25 mouse cellular contexts compared by ENCODE assay signal in genomic region chr9:90181656-90182388, GRCm38 (mm10). TPM values are rescaled to one million over a fixed set of nuclear protein-coding genes. Genes with fewer than 3 reads are reported as not detected.
A peak's percentile ranks its signal among the peaks of the same experiment; 100 is the strongest.
DNase-seq lines count a peak whose midpoint lies in the region; ATAC-seq and TF ChIP-seq lines count a peak whose summit lies in the region.
"Had no signal": no experiment of that assay in that cellular context is flagged by ENCODE, and none has a peak within 500 bp of the region (broad histone marks: within the 10 kb centered on the region; RNA-seq: fewer than 3 reads in every experiment).

No protein-coding gene starts in this region.

- TF ChIP-seq EP300 in CH12.LX (IDR thresholded peaks at IDR 0.05; ENCODE audit: low read length): peak; percentile 88

- dilution Hi-C loops in CH12.LX (cut with MboI; ENCODE audit: extremely low pct_ligation_motif_present, extremely low pct_unique_long_range_greater_than_20kb, low sequenced_read_pairs): no loop called here

- peak overlapping the region; percentile 84 for H3K27ac ChIP-seq in heart, embryonic 15.5 days
- peak overlapping the region; percentile 79 for H3K27ac ChIP-seq in lung, embryonic 15.5 days
- peak overlapping the region; percentile 74 for H3K27ac ChIP-seq in CH12.LX (ENCODE audit: insufficient read depth, low read depth)
- H3K27ac ChIP-seq: hindbrain, embryonic 14.5 days; kidney, embryonic 15.5 days; layer of hippocampus, adult 2 months; left cerebral cortex, adult 2 months; limb, embryonic 13.5 days; liver, embryonic 13.5 days; midbrain, embryonic 13.5 days had no signal

- TF ChIP-seq CTCF in CH12.LX (conservative IDR thresholded peaks at IDR 0.05 in 1 of 2, IDR thresholded peaks at IDR 0.05 in 1 of 2; ENCODE audit: low read depth in 2 of 2, low read length in 2 of 2): no peak

- H3K9ac ChIP-seq in heart, embryonic 15.5 days: no peak overlapping the region
- no peak overlapping the region for H3K9ac ChIP-seq in lung, embryonic 15.5 days
- H3K9ac ChIP-seq in CH12.LX (ENCODE audit: insufficient read depth, low read depth): no peak overlapping the region; the same call in 1 of the 2 replicates
- H3K9ac ChIP-seq: hindbrain, embryonic 14.5 days; kidney, embryonic 15.5 days; limb, embryonic 13.5 days; liver, embryonic 13.5 days; midbrain, embryonic 13.5 days had no signal

- H3K4me1 ChIP-seq in heart, embryonic 15.5 days (replicated peaks): peaks cover 50% of the 10 kb centered on the region
- H3K4me1 ChIP-seq in lung, embryonic 15.5 days: peaks cover 41% of the 10 kb centered on the region
- peaks cover 65 to 92% of the 10 kb centered on the region in 2 experiments for H3K4me1 ChIP-seq in CH12.LX (ENCODE audit: control insufficient read depth in 1 of 2, insufficient read depth in 2 of 2)
- H3K4me1 ChIP-seq: limb, embryonic 13.5 days; liver, embryonic 13.5 days; midbrain, embryonic 13.5 days had no signal

- DNase-seq in heart, adult 11 months: no peak
- DNase-seq in lung, postnatal 10 days: no peak
- peak; percentile 13 to 14 for DNase-seq in B cell, adult 2 months
- peak; percentile 93 for DNase-seq in CH12.LX (ENCODE audit: extremely low read depth)
- no peak for DNase-seq in gastrocnemius, adult 18-20 months (ENCODE audit: low spot score)
- DNase-seq: adrenal gland, adult 8-10 months; cerebellum, adult 2 months; cerebellum, postnatal 14 days; kidney, adult 11 months; liver, embryonic 13.5 days; right cerebral cortex, postnatal 14 days; thymus, adult 2 months; thymus, postnatal 36 days had no signal

- no peaks in the 10 kb centered on the region for H3K36me3 ChIP-seq in heart, embryonic 15.5 days
- H3K36me3 ChIP-seq in lung, embryonic 15.5 days: peaks cover 14% of the 10 kb centered on the region; the same call in 1 of the 2 replicates
- H3K36me3 ChIP-seq in CH12.LX (replicated peaks in 1 of 2; ENCODE audit: control insufficient read depth in 1 of 2, insufficient read depth in 1 of 2, low read length in 1 of 2): peaks cover 12 to 75% of the 10 kb centered on the region in 2 experiments
- H3K36me3 ChIP-seq: G1E; liver, embryonic 13.5 days had no signal

- ATAC-seq in heart, embryonic 15.5 days (replicated peaks; ENCODE audit: insufficient number of reproducible peaks, insufficient read depth, low FRiP score, low read depth): no peak
- ATAC-seq in lung, embryonic 15.5 days (ENCODE audit: borderline replicate concordance, extremely low read depth, low FRiP score, low TSS enrichment): no peak
- ATAC-seq: forebrain, embryonic 14.5 days; midbrain, embryonic 13.5 days had no signal

- H3K27me3 ChIP-seq in heart, embryonic 15.5 days: no peaks in the 10 kb centered on the region
- no peaks in the 10 kb centered on the region for H3K27me3 ChIP-seq in lung, embryonic 15.5 days
- H3K27me3 ChIP-seq in CH12.LX (replicated peaks): no peaks in the 10 kb centered on the region
- H3K27me3 ChIP-seq: kidney, embryonic 15.5 days; limb, embryonic 13.5 days; liver, embryonic 13.5 days; midbrain, embryonic 13.5 days had no signal

- TF ChIP-seq RAD21 in CH12.LX (IDR thresholded peaks at IDR 0.05; ENCODE audit: low read depth, low read length): peak; percentile 1

- no peak overlapping the region for H3K4me2 ChIP-seq in heart, embryonic 15.5 days
- no peak overlapping the region; the same call in 1 of the 2 replicates for H3K4me2 ChIP-seq in lung, embryonic 15.5 days
- peak overlapping the region; percentile 18; the same call in 1 of the 2 replicates for H3K4me2 ChIP-seq in CH12.LX (ENCODE audit: insufficient read depth, low read depth, poor library complexity, severe bottlenecking)
- H3K4me2 ChIP-seq: hindbrain, embryonic 14.5 days; kidney, embryonic 15.5 days; limb, embryonic 13.5 days; liver, embryonic 13.5 days; midbrain, embryonic 13.5 days had no signal

- 73% methylated on average over 6 of the region's 6 CpGs for WGBS in heart, embryonic 15.5 days
- WGBS in lung, embryonic 15.5 days: 52% methylated on average over 6 of the region's 6 CpGs

- no peak for TF ChIP-seq POLR2A in CH12.LX (IDR thresholded peaks at IDR 0.05; ENCODE audit: low read depth, low read length)

- in situ Hi-C loops in CH12.LX (cut with MboI; ENCODE audit: low pct_ligation_motif_present, low pct_unique_long_range_greater_than_20kb, low sequenced_read_pairs): no loop called here

- no peaks in the 10 kb centered on the region for H3K9me3 ChIP-seq in heart, embryonic 15.5 days (replicated peaks)
- H3K9me3 ChIP-seq in lung, embryonic 15.5 days: no peaks in the 10 kb centered on the region
- H3K9me3 ChIP-seq in CH12.LX (replicated peaks; ENCODE audit: low read length): no peaks in the 10 kb centered on the region
- H3K9me3 ChIP-seq: kidney, embryonic 15.5 days; limb, embryonic 13.5 days; liver, embryonic 13.5 days; midbrain, embryonic 13.5 days had no signal

- no peak overlapping the region for H3K4me3 ChIP-seq in heart, embryonic 15.5 days
- no peak overlapping the region for H3K4me3 ChIP-seq in lung, embryonic 15.5 days
- H3K4me3 ChIP-seq in CH12.LX (replicated peaks in 1 of 3; ENCODE audit: low read depth in 2 of 3, low read length in 2 of 3, poor library complexity in 1 of 3): no peak overlapping the region
- H3K4me3 ChIP-seq: kidney, embryonic 15.5 days; layer of hippocampus, adult 2 months; left cerebral cortex, adult 2 months; limb, embryonic 13.5 days; liver, embryonic 13.5 days; midbrain, embryonic 13.5 days had no signal

- no peaks in the 10 kb centered on the region for H3K79me2 ChIP-seq in CH12.LX (replicated peaks; ENCODE audit: control insufficient read depth, extremely low read depth, insufficient read depth, poor library complexity, severe bottlenecking)

TF ChIP-seq in CH12.LX, 34 proteins besides CTCF, POLR2A, EP300 and RAD21:
- TF ChIP-seq TBP (conservative IDR thresholded peaks at IDR 0.05; ENCODE audit: low read depth, low read length) (no peak), ZMIZ1 (IDR thresholded peaks at IDR 0.05; ENCODE audit: low read depth, low read length) (no peak), CHD1 (IDR thresholded peaks at IDR 0.05; ENCODE audit: low read depth, low read length) (no peak), SMC3 (IDR thresholded peaks at IDR 0.05; ENCODE audit: low read depth, low read length) (peak; percentile 9; the same call in 1 of the 2 replicates), USF2 (conservative IDR thresholded peaks at IDR 0.05; ENCODE audit: low read depth, low read length) (no peak), ELF1 (IDR thresholded peaks at IDR 0.05; ENCODE audit: low read depth, low read length) (peak; percentile 26; the same call in 1 of the 2 replicates), JUN (IDR thresholded peaks at IDR 0.05; ENCODE audit: insufficient read depth, low read depth, low read length) (peak; percentile 80), IRF4 (IDR thresholded peaks at IDR 0.05; ENCODE audit: low read depth, low read length) (peak; percentile 85), ZC3H11A (IDR thresholded peaks at IDR 0.05; ENCODE audit: low read depth, low read length) (no peak), E2F4 (IDR thresholded peaks at IDR 0.05; ENCODE audit: insufficient replicate concordance, low read depth, low read length) (no peak), PAX5 (IDR thresholded peaks at IDR 0.05; ENCODE audit: low read length) (no peak), SIN3A (IDR thresholded peaks at IDR 0.05; ENCODE audit: low read length) (peak; percentile 58; the same call in 1 of the 2 replicates), MAFK (IDR thresholded peaks at IDR 0.05; ENCODE audit: insufficient replicate concordance, low read length) (peak; percentile 39), HCFC1 (IDR thresholded peaks at IDR 0.05; ENCODE audit: low read depth, low read length) (no peak), RCOR1 (conservative IDR thresholded peaks at IDR 0.05; ENCODE audit: low read depth, low read length) (peak; percentile 69), MAZ (IDR thresholded peaks at IDR 0.05; ENCODE audit: low read depth, low read length) (peak; percentile 66), ETS1 (conservative IDR thresholded peaks at IDR 0.05; ENCODE audit: low read depth, low read length) (peak; percentile 85), CHD2 (IDR thresholded peaks at IDR 0.05; ENCODE audit: low read length) (peak; percentile 82), MEF2A (IDR thresholded peaks at IDR 0.05; ENCODE audit: borderline replicate concordance, low read depth, low read length) (peak; percentile 75; the same call in 1 of the 2 replicates), BHLHE40 (IDR thresholded peaks at IDR 0.05; ENCODE audit: low read depth, low read length) (peak; percentile 53), TCF12 (IDR thresholded peaks at IDR 0.05; ENCODE audit: low read depth, low read length) (peak; percentile 78), UBTF (IDR thresholded peaks at IDR 0.05; ENCODE audit: low read depth, low read length) (no peak), NRF1 (IDR thresholded peaks at IDR 0.05; ENCODE audit: low read depth, low read length) (0 out of 2 replicates have a peak, but pooled peaks have one; percentile 18), JUND (conservative IDR thresholded peaks at IDR 0.05; ENCODE audit: low read depth, low read length) (peak; percentile 39)

RNA-seq across cellular contexts. Expression of gene Adamts7, which starts 19.0 kb away (rescaled TPM):
- 8.9 and 11.3 TPM in 2 replicates for polyA plus RNA-seq in heart, embryonic 15.5 days (2015; fragmentation: Nextera tagmentation; extraction: Ambion mirVana)
- 20.9 and 21.5 TPM in 2 replicates for polyA plus RNA-seq in lung, embryonic 15.5 days (2015; fragmentation: Nextera tagmentation; extraction: Ambion mirVana)
- total RNA-seq in CH12.LX (2012; rRNA removed) (9.2 and 13.8 TPM in 2 replicates), CH12.LX (2014; rRNA removed) (4.7 and 5.4 TPM in 2 replicates)
- 15.3 and 15.7 TPM in 2 replicates for polyA plus RNA-seq in CH12.LX (2012; ENCODE audit: insufficient read length, low read depth)
- under 1 TPM; 0.21 to 0.23 TPM for total RNA-seq in gastrocnemius, adult 18-20 months (2021)
- total RNA-seq: G1E; hematopoietic stem cell, adult 5-6 weeks; megakaryocyte, adult 5-6 weeks had no signal
- polyA plus RNA-seq: G1E had no signal

Comparison
In these comparisons a context has a peak if more than half of its experiments do, and no peak if none do; other contexts are left out.
1. DNase-seq: peak in B cell, adult 2 months (2 of 2) and CH12.LX (single experiment); none in heart, adult 11 months (single experiment), lung, postnatal 10 days (single experiment) and gastrocnemius, adult 18-20 months (single experiment).
2. Peak in every context shown above with its lines, with median percentiles within 50 percentile points of each other: H3K27ac ChIP-seq.